Comparison of ENCODE assay signal across 8 mouse cellular contexts in genomic region chr1:118458963-118459920, GRCm38 (mm10).
A peak's percentile ranks its signal among the peaks of the same experiment; 100 is the strongest.
DNase-seq lines count a peak whose midpoint lies in the region; ATAC-seq and TF ChIP-seq lines count a peak whose summit lies in the region.

No protein-coding gene starts in this region.

- peak; percentile 41; the same call in 1 of the 2 replicates for TF ChIP-seq CTCF in brain, embryonic 14.5 days (IDR thresholded peaks at IDR 0.05; ENCODE audit: borderline replicate concordance, extremely low read depth, insufficient read depth, insufficient read length)
- peak; percentile 8; the same call in 1 of the 2 replicates for TF ChIP-seq CTCF in liver, adult 2 months (IDR thresholded peaks at IDR 0.05; ENCODE audit: low read depth, low read length)

- H3K27me3 ChIP-seq in erythroblast, embryonic 14.5 days (ENCODE audit: control insufficient read depth): no peaks in the 10 kb centered on the region
- no peaks in the 10 kb centered on the region for H3K27me3 ChIP-seq in heart, embryonic 11.5 days (ENCODE audit: control insufficient read depth, insufficient read depth, low read length)
- no peaks in the 10 kb centered on the region for H3K27me3 ChIP-seq in kidney, embryonic 16.5 days (ENCODE audit: insufficient read depth, low read length)
- no peaks in the 10 kb centered on the region for H3K27me3 ChIP-seq in liver, adult 2 months (ENCODE audit: control insufficient read depth, insufficient read depth, low read length)
- H3K27me3 ChIP-seq in myocyte (ENCODE audit: control insufficient read depth, insufficient read depth, insufficient read length): no peaks in the 10 kb centered on the region
- H3K27me3 ChIP-seq in splenic B cell, adult 2 months (ENCODE audit: control insufficient read depth, insufficient read depth, low read length, poor library complexity, severe bottlenecking): no peaks in the 10 kb centered on the region

- H3K4me1 ChIP-seq in erythroblast, embryonic 14.5 days (ENCODE audit: control insufficient read depth): peaks cover 60% of the 10 kb centered on the region
- peaks cover 25% of the 10 kb centered on the region for H3K4me1 ChIP-seq in heart, embryonic 11.5 days (ENCODE audit: control insufficient read depth, insufficient read depth, low read length)
- peaks cover 30% of the 10 kb centered on the region for H3K4me1 ChIP-seq in kidney, embryonic 16.5 days (ENCODE audit: insufficient read depth, low read length)
- peaks cover 9% of the 10 kb centered on the region for H3K4me1 ChIP-seq in liver, adult 2 months (ENCODE audit: control insufficient read depth, insufficient read depth, low read length)

- TF ChIP-seq POLR2A in brain, embryonic 14.5 days (IDR thresholded peaks at IDR 0.05; ENCODE audit: borderline replicate concordance, extremely low read depth, insufficient read depth, insufficient read length, poor library complexity, severe bottlenecking): peak; percentile 65; the same call in 1 of the 2 replicates
- peak; percentile 97 for TF ChIP-seq POLR2A in liver, adult 2 months (IDR thresholded peaks at IDR 0.05; ENCODE audit: extremely low read depth, insufficient read depth, low read length)
- peak; percentile 76 for TF ChIP-seq POLR2A in myocyte (IDR thresholded peaks at IDR 0.05; ENCODE audit: insufficient read length, low read depth)

- peak overlapping the region; percentile 78 for H3K9ac ChIP-seq in heart, embryonic 11.5 days (ENCODE audit: low read depth, low read length)
- peak overlapping the region; percentile 74 for H3K9ac ChIP-seq in kidney, embryonic 16.5 days (replicated peaks; ENCODE audit: low read length)
- peak overlapping the region; percentile 85 for H3K9ac ChIP-seq in liver, adult 2 months (ENCODE audit: low read depth, low read length)

- peak overlapping the region; percentile 67 for H3K4me3 ChIP-seq in erythroblast, embryonic 14.5 days (replicated peaks)
- H3K4me3 ChIP-seq in heart, embryonic 11.5 days (ENCODE audit: low read depth, low read length): peak overlapping the region; percentile 58
- peak overlapping the region; percentile 55 for H3K4me3 ChIP-seq in kidney, embryonic 16.5 days (ENCODE audit: low read length)
- H3K4me3 ChIP-seq in liver, adult 2 months (ENCODE audit: insufficient read depth, low read depth, low read length): peak overlapping the region; percentile 63
- no peak overlapping the region for H3K4me3 ChIP-seq in myocyte

- peak; percentile 91 for ATAC-seq in heart, embryonic 11.5 days (replicated peaks; ENCODE audit: insufficient number of reproducible peaks, low FRiP score, low TSS enrichment)
- ATAC-seq in kidney, embryonic 16.5 days (ENCODE audit: low FRiP score, low TSS enrichment): peak; percentile 95

- peak overlapping the region; percentile 98 for H3K27ac ChIP-seq in heart, embryonic 11.5 days (ENCODE audit: low read depth, low read length)
- peak overlapping the region; percentile 99 for H3K27ac ChIP-seq in kidney, embryonic 16.5 days (ENCODE audit: low read length)
- H3K27ac ChIP-seq in liver, adult 2 months (replicated peaks; ENCODE audit: insufficient read depth, low read depth, low read length): peak overlapping the region; percentile 91

- H3K36me3 ChIP-seq in erythroblast, embryonic 14.5 days (ENCODE audit: control insufficient read depth): peaks cover 35% of the 10 kb centered on the region
- H3K36me3 ChIP-seq in heart, embryonic 11.5 days (ENCODE audit: control insufficient read depth, insufficient read depth, low read length): peaks cover 4% of the 10 kb centered on the region; the same call in 1 of the 2 replicates
- peaks cover 5% of the 10 kb centered on the region for H3K36me3 ChIP-seq in kidney, embryonic 16.5 days (ENCODE audit: insufficient read depth, low read length)
- H3K36me3 ChIP-seq in liver, adult 2 months (ENCODE audit: control insufficient read depth, insufficient read depth, low read length): no peaks in the 10 kb centered on the region; the same call in 1 of the 2 replicates
- peaks cover 6% of the 10 kb centered on the region for H3K36me3 ChIP-seq in myocyte (ENCODE audit: control insufficient read depth, insufficient read depth)
- peaks cover 5% of the 10 kb centered on the region; the same call in 1 of the 2 replicates for H3K36me3 ChIP-seq in splenic B cell, adult 2 months (ENCODE audit: control insufficient read depth, insufficient read depth, low read length, poor library complexity, severe bottlenecking)

- H3K4me2 ChIP-seq in heart, embryonic 11.5 days: peak overlapping the region; percentile 80
- peak overlapping the region; percentile 56 for H3K4me2 ChIP-seq in kidney, embryonic 16.5 days (replicated peaks; ENCODE audit: low read depth, low read length)
- H3K4me2 ChIP-seq in myocyte (ENCODE audit: low read depth): peak overlapping the region; percentile 35

- no peaks in the 10 kb centered on the region for H3K9me3 ChIP-seq in erythroblast, embryonic 14.5 days (ENCODE audit: control insufficient read depth, low read length)
- H3K9me3 ChIP-seq in heart, embryonic 11.5 days (replicated peaks; ENCODE audit: control insufficient read depth, low read length): no peaks in the 10 kb centered on the region
- H3K9me3 ChIP-seq in kidney, embryonic 16.5 days (ENCODE audit: low read length): no peaks in the 10 kb centered on the region

- H3ac ChIP-seq in myocyte (ENCODE audit: control insufficient read depth, insufficient read length): no peak overlapping the region

- DNase-seq in B cell, adult 2 months: peak; percentile 98 to 99
- peak; percentile 98 for DNase-seq in brain, embryonic 14.5 days (ENCODE audit: low read depth)
- peak; percentile 91 for DNase-seq in liver, adult 2 months (ENCODE audit: extremely low read depth, low read depth, low spot score)
- peak; percentile 98 for DNase-seq in splenic B cell, adult 2 months (ENCODE audit: low read depth, low spot score)

- WGBS in heart, embryonic 11.5 days (ENCODE audit: insufficient replicate concordance): under 1% methylated on average over 53 of the region's 53 CpGs
- 1% methylated on average over 53 of the region's 53 CpGs for WGBS in kidney, embryonic 16.5 days
- 3% methylated on average over 53 of the region's 53 CpGs for WGBS in liver, adult 2 months

- 0 out of 2 replicates have a peak, but pooled peaks cover 4% of the 10 kb centered on the region for H3K79me2 ChIP-seq in liver, adult 2 months (ENCODE audit: control insufficient read depth, insufficient read depth, low read length)
- H3K79me2 ChIP-seq in myocyte (ENCODE audit: control insufficient read depth, insufficient read depth): peaks cover 52% of the 10 kb centered on the region

TF ChIP-seq in myocyte, 11 proteins besides CTCF, POLR2A, EP300 and RAD21:
- TF ChIP-seq POLR2AphosphoS2 (IDR thresholded peaks at IDR 0.05; ENCODE audit: insufficient read length, low read depth) (peak; percentile 76), MAX (IDR thresholded peaks at IDR 0.05; ENCODE audit: low read depth) (no peak)
